Mouse (Mus musculus) midbrain, embryonic 11.5 days (tissue): Measurements from ENCODE around the gene Hyal1. TPM values are rescaled to one million over a fixed set of nuclear protein-coding genes. Genes with fewer than 3 reads are reported as not detected.

Experiments
- ATAC-seq: fragments of 200-750 bp; cut with Nextera tagmentation; 2 replicates; pipeline ENCODE4 v1.8.0; 2017; ENCODE audit warnings: moderate TSS enrichment, moderate library complexity; ENCODE audit not compliant: low FRiP score
- DNase-seq: peaks from one replicate; pipeline ENCODE4 v3.0.0; 2015; ENCODE audit warnings: low spot score; ENCODE audit errors: missing footprints
- H3K27ac ChIP-seq: fragments of 300-500 bp; sonication (generic); 2 replicates; pipeline ENCODE4 v1.5.1; 2014; ENCODE audit warnings: low read depth, low read length
- H3K27me3 ChIP-seq: fragments of 300-500 bp; sonication (generic); 2 replicates; pipeline ENCODE4 v1.6.1; 2014; ENCODE audit warnings: mild to moderate bottlenecking, low read length, moderate library complexity, mixed read lengths; ENCODE audit not compliant: control insufficient read depth, insufficient read depth
- H3K36me3 ChIP-seq: fragments of 300-500 bp; sonication (generic); 2 replicates; pipeline ENCODE4 v1.6.1; 2014; ENCODE audit warnings: mild to moderate bottlenecking, low read length, moderate library complexity, mixed read lengths; ENCODE audit not compliant: control insufficient read depth, insufficient read depth
- H3K4me1 ChIP-seq: fragments of 300-500 bp; sonication (generic); 2 replicates; pipeline ENCODE4 v1.6.1; 2014; ENCODE audit warnings: low read length; ENCODE audit not compliant: control insufficient read depth, insufficient read depth
- H3K4me2 ChIP-seq: fragments of 300-500 bp; sonication (generic); 2 replicates; pipeline ENCODE4 v1.6.1; 2014; ENCODE audit warnings: mild to moderate bottlenecking, moderate library complexity
- H3K4me3 ChIP-seq: fragments of 300-500 bp; sonication (generic); 2 replicates; pipeline ENCODE4 v1.5.1; 2014; ENCODE audit warnings: low read depth, low read length
- H3K9ac ChIP-seq: fragments of 300-500 bp; sonication (generic); 2 replicates; pipeline ENCODE4 v1.6.1; 2014; ENCODE audit warnings: low read length
- H3K9me3 ChIP-seq: fragments of 300-500 bp; sonication (generic); 2 replicates; pipeline ENCODE4 v1.6.1; 2016; ENCODE audit warnings: low read length; ENCODE audit not compliant: control insufficient read depth
- WGBS: fragments of 180-500 bp; shearing (Covaris S2); extraction: QIAGEN DNeasy Blood & Tissue Kit; methylation state at CpG from one replicate; pipeline ENCODE4 v1.1.7; 2014; 5-methylcytosine and 5-hydroxymethylcytosine counted together
- polyA plus RNA-seq: library from polyadenylated mRNA; unstranded; fragments of >200 nt; fragmentation: Nextera tagmentation; extraction: Ambion mirVana; gene quantifications from 2 replicates; pipeline ENCODE4 v1.2.1, GENCODE M21; 2014

The Hyal1 gene
- polyA plus RNA-seq, 1 experiment from 2014 or later = 4.8 TPM

- under 1% methylated on average over 46 of the region's 46 CpGs for WGBS
- Histone ChIP-seq H3K27ac (no peak within 1 kb of the TSS), H3K9me3 (no peaks in the 10 kb centered on the region), H3K4me2 (peak within 1 kb of the TSS; percentile 65), H3K27me3 (no peaks in the 10 kb centered on the region; the same call in 1 of the 2 replicates), H3K4me3 (peak within 1 kb of the TSS; percentile 71), H3K9ac (peak within 1 kb of the TSS; percentile 72), H3K36me3 (peaks cover 14% of the 10 kb centered on the region), H3K4me1 (peaks cover 20% of the 10 kb centered on the region)
- DNase-seq = peak; percentile 99
- peak; percentile 89 for ATAC-seq
Measured at GRCm38 (mm10) chr9:107541474-107542351, 35.0 kb upstream of the Hyal1 start, which contains the start of the genes Cyb561d2 and Nprl2. Gene Cyb561d2 (minus strand): TSS chr9:107542193. Gene Nprl2 (plus strand): TSS chr9:107542226.

- ATAC-seq (peak; percentile 8; the same call in 1 of the 2 replicates), DNase-seq (no peak)
- 1% methylated on average over 11 of the region's 11 CpGs for WGBS
- Histone ChIP-seq H3K36me3 (peaks cover 14% of the 10 kb centered on the region), H3K4me1 (peaks cover 21% of the 10 kb centered on the region), H3K27ac (no peak overlapping the region), H3K27me3 (no peaks in the 10 kb centered on the region; the same call in 1 of the 2 replicates), H3K9ac (peak overlapping the region; percentile 72), H3K9me3 (no peaks in the 10 kb centered on the region), H3K4me3 (peak overlapping the region; percentile 71), H3K4me2 (peak overlapping the region; percentile 65)
Measured at GRCm38 (mm10) chr9:107542352-107542686, 34.4 kb upstream of the Hyal1 start.

GRCm38 (mm10) chr9:107542721-107543120, 34.0 kb upstream of the Hyal1 start:
- H3K27me3 ChIP-seq = no peaks in the 10 kb centered on the region; the same call in 1 of the 2 replicates
- no peaks in the 10 kb centered on the region for H3K9me3 ChIP-seq
- DNase-seq (no peak), ATAC-seq (no peak)
- peaks cover 25% of the 10 kb centered on the region for H3K4me1 ChIP-seq
- H3K4me3 ChIP-seq = peak overlapping the region; percentile 71
- H3K4me2 ChIP-seq = peak overlapping the region; percentile 65
- 49% methylated on average over 8 of the region's 8 CpGs for WGBS
- peaks cover 14% of the 10 kb centered on the region for H3K36me3 ChIP-seq
- peak overlapping the region; percentile 72 for H3K9ac ChIP-seq
- no peak overlapping the region for H3K27ac ChIP-seq

- H3K27ac ChIP-seq = no peak overlapping the region
- DNase-seq (no peak), ATAC-seq (no peak)
- H3K36me3 ChIP-seq = peaks cover 11% of the 10 kb centered on the region
- H3K9me3 ChIP-seq = no peaks in the 10 kb centered on the region
- H3K27me3 ChIP-seq = no peaks in the 10 kb centered on the region; the same call in none of the 2 replicates
- no peak overlapping the region for H3K4me3 ChIP-seq
- H3K4me1 ChIP-seq = peaks cover 25% of the 10 kb centered on the region
- H3K9ac ChIP-seq = no peak overlapping the region
- H3K4me2 ChIP-seq = no peak overlapping the region
- 88% methylated on average over 11 of the region's 11 CpGs for WGBS
Measured at GRCm38 (mm10) chr9:107543299-107543698, 33.4 kb upstream of the Hyal1 start.

- H3K27ac ChIP-seq = no peak overlapping the region
- DNase-seq = no peak
Measured at GRCm38 (mm10) chr9:107544196-107544700, 32.5 kb upstream of the Hyal1 start.

GRCm38 (mm10) chr9:107544729-107545128, 32.0 kb upstream of the Hyal1 start:
- Histone ChIP-seq H3K9me3 (no peaks in the 10 kb centered on the region), H3K9ac (no peak overlapping the region), H3K4me3 (no peak overlapping the region), H3K4me2 (no peak overlapping the region), H3K27me3 (no peaks in the 10 kb centered on the region; the same call in none of the 2 replicates), H3K27ac (no peak overlapping the region), H3K36me3 (peaks cover 9% of the 10 kb centered on the region), H3K4me1 (peaks cover 25% of the 10 kb centered on the region)
- DNase-seq = no peak
- ATAC-seq = no peak
- 94% methylated on average over 12 of the region's 12 CpGs for WGBS

More at GRCm38 (mm10) chr9:107544196-107544700, 32.5 kb upstream of the Hyal1 start:
- H3K9ac ChIP-seq = no peak overlapping the region
- H3K4me1 ChIP-seq = peaks cover 25% of the 10 kb centered on the region
- ATAC-seq = no peak
- no peak overlapping the region for H3K4me2 ChIP-seq
- H3K4me3 ChIP-seq = no peak overlapping the region
- peaks cover 9% of the 10 kb centered on the region for H3K36me3 ChIP-seq
- 96% methylated on average over 17 of the region's 17 CpGs for WGBS
- no peaks in the 10 kb centered on the region; the same call in none of the 2 replicates for H3K27me3 ChIP-seq
- H3K9me3 ChIP-seq = no peaks in the 10 kb centered on the region

GRCm38 (mm10) chr9:107545199-107545598, 31.5 kb upstream of the Hyal1 start:
- peaks cover 25% of the 10 kb centered on the region for H3K4me1 ChIP-seq
- H3K27ac ChIP-seq = no peak overlapping the region
- peaks cover 9% of the 10 kb centered on the region for H3K36me3 ChIP-seq
- peaks cover 2% of the 10 kb centered on the region for H3K27me3 ChIP-seq
- H3K4me2 ChIP-seq = no peak overlapping the region
- H3K9ac ChIP-seq = no peak overlapping the region
- H3K4me3 ChIP-seq = no peak overlapping the region
- no peak for DNase-seq
- ATAC-seq = no peak
- WGBS = 86% methylated on average over 10 of the region's 10 CpGs
- H3K9me3 ChIP-seq = no peaks in the 10 kb centered on the region

GRCm38 (mm10) chr9:107545602-107546001, 31.1 kb upstream of the Hyal1 start:
- Histone ChIP-seq H3K4me3 (no peak overlapping the region), H3K9me3 (no peaks in the 10 kb centered on the region), H3K27ac (no peak overlapping the region), H3K4me1 (peaks cover 25% of the 10 kb centered on the region), H3K9ac (no peak overlapping the region), H3K27me3 (peaks cover 6% of the 10 kb centered on the region), H3K4me2 (no peak overlapping the region), H3K36me3 (peaks cover 9% of the 10 kb centered on the region)
- 7% methylated on average over 3 of the region's 3 CpGs for WGBS
- ATAC-seq = no peak
- DNase-seq = peak; percentile 99

- WGBS = 4% methylated on average over 20 of the region's 20 CpGs
- Histone ChIP-seq H3K36me3 (peaks cover 9% of the 10 kb centered on the region), H3K9me3 (no peaks in the 10 kb centered on the region), H3K4me2 (peak within 1 kb of the TSS; percentile 40), H3K27me3 (peaks cover 19% of the 10 kb centered on the region), H3K4me1 (peaks cover 30% of the 10 kb centered on the region), H3K4me3 (peak within 1 kb of the TSS; percentile 15; the same call in 1 of the 2 replicates), H3K9ac (0 out of 2 replicates have a peak within 1 kb of the TSS, but pooled peaks have one; percentile 5), H3K27ac (no peak within 1 kb of the TSS; the same call in 1 of the 2 replicates)
- ATAC-seq (peak; percentile 74), DNase-seq (peak; percentile 98)
Measured at GRCm38 (mm10) chr9:107547026-107547425, 29.7 kb upstream of the Hyal1 start, which contains the start of gene Zmynd10. Gene Zmynd10 (plus strand): TSS chr9:107547298.
